Mouse (Mus musculus) erythroblast, embryonic 14.5 days (primary cell): ENCODE results near the gene Zbtb3. TPM values are rescaled to one million over a fixed set of nuclear protein-coding genes. Genes with fewer than 3 reads are reported as not detected.
"Not testable (repeated sequence)": the region's sequence is repeated elsewhere in the genome, so short reads cannot be mapped to it uniquely, and the experiment has no call there.

Source experiments
- H3K27me3 ChIP-seq: 2 replicates; pipeline ENCODE4 v1.6.1; 2012; ENCODE audit warnings: inconsistent platforms; ENCODE audit not compliant: control insufficient read depth
- H3K36me3 ChIP-seq: 2 replicates; pipeline ENCODE4 v1.6.1; 2012; ENCODE audit warnings: mild to moderate bottlenecking, inconsistent platforms; ENCODE audit not compliant: control insufficient read depth
- H3K4me1 ChIP-seq: 2 replicates; pipeline ENCODE4 v1.6.1; 2012; ENCODE audit warnings: inconsistent platforms; ENCODE audit not compliant: control insufficient read depth
- H3K4me3 ChIP-seq: replicated peaks from 2 replicates; pipeline ENCODE3; 2012; ENCODE audit warnings: moderate library complexity, mild to moderate bottlenecking, inconsistent platforms
- H3K9me3 ChIP-seq: 2 replicates; pipeline ENCODE4 v1.6.1; 2012; ENCODE audit warnings: low read length, inconsistent platforms, mixed read lengths; ENCODE audit not compliant: control insufficient read depth
- GATA1 ChIP-seq: IDR thresholded peaks from 2 replicates; pipeline ENCODE4 v1.6.1; 2012; ENCODE audit warnings: low read length, inconsistent platforms, mixed read lengths
- TAL1 ChIP-seq: IDR thresholded peaks from 3 replicates; pipeline ENCODE4 v1.6.1; 2012; ENCODE audit warnings: low read length, inconsistent platforms, mixed read lengths
- polyA plus RNA-seq: library from polyadenylated mRNA; stranded (reverse); fragments of >175 nt; gene quantifications from 2 replicates; pipeline ENCODE4 v1.2.3, GENCODE M21; 2012

Zbtb3 gene
- polyA plus RNA-seq, 1 experiment: 0.06 TPM

DNA sequence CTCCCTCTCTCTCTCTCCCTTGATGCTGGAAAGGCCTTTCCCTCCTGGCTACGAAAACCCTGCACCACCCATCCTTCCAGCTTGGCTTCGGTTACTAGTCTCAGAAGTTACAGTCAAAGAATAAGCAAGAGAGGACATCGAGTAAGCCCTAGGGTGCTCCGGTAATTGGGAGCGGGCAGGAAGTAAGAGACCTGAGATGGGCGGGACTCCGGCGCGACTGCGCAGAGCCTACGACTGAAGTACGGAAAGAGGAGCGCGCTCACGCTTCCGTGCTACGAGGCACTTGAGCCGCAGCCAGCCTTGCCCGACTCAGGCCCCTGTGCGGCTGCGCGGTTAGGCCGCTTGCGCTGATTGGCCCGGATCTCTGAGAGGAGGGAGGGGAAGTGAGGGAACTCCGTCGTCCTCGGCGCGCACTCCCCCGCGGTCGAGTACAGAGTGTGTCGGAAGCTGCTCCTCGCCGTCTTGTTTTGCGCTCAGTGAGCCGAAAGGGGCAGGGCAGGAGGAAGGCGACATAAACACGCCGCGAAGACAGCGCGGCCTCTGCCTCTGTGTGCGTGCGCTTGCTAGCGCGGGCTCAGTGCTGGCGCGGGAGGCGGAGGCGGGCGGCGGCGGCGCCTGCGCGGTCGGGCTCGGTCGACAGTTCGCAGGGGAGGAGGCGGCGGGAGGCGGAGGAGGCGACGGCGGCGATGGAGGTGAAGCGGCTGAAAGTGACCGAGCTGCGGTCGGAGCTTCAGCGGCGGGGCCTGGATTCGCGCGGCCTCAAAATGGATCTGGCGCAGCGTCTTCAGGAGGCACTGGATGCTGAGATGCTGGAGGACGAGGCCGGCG lies 17.5 kb downstream of the Zbtb3 start, which contains the start of gene Hnrnpul2:
Gene Hnrnpul2 (plus strand): TSS at position 415 of the 828 bp plus-strand sequence.
- Histone ChIP-seq H3K36me3 (peaks cover 72% of the 10 kb centered on the region), H3K27me3 (no peaks in the 10 kb centered on the region), H3K9me3 (no peaks in the 10 kb centered on the region), H3K4me1 (peaks cover 49% of the 10 kb centered on the region), H3K4me3 (peak within 1 kb of the TSS; percentile 100)
- TF ChIP-seq TAL1 (no peak), GATA1 (no peak)

DNA sequence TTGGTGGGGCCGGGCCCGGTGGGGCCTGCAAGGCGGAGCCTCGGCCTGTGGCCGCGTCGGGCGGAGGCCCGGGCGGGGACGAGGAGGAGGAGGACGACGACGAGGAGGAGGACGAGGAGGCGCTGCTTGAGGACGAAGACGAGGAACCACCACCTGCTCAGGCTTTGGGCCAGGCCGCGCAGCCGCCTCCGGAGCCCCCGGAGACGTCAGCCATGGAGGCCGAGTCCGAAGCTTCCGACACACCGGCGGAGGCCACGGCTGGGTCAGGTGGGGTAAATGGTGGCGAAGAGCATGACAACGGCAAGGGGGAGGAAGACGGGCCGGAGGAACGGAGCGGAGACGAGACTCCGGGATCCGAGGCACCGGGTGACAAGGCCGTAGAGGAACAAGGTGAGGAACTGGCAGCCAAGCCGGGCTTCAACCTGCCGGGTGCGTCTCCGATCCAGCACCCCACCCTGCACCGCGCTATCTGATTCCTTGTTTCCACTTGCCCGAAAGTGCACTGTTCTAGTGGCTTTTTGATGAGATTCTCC lies 18.1 kb downstream of the Zbtb3 start:
- H3K27me3 ChIP-seq: no peaks in the 10 kb centered on the region
- peaks cover 45% of the 10 kb centered on the region for H3K4me1 ChIP-seq
- peaks cover 72% of the 10 kb centered on the region for H3K36me3 ChIP-seq
- TF ChIP-seq GATA1: peak; percentile 97
- no peak for TF ChIP-seq TAL1
- no peaks in the 10 kb centered on the region for H3K9me3 ChIP-seq
- peak overlapping the region; percentile 100 for H3K4me3 ChIP-seq

DNA sequence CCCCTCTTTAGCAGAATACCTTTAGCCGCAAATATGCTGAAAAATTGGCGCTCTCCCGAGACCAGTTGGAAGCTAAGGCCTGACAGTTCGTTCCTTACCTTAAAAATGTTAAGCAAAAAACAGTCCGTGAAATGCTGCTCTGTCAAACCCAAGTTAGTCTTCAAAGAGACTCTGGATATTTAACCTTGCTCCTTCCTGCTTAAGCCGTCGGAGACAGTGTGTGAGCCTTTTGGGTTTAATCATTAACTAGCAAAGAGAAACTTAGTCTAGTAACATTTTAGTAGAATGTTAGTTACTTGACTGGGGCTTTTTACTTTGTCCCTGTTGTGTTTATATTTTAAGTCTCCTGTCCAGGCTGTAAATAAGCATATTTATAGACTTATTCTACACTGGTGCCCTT lies 18.8 kb downstream of the Zbtb3 start:
- peaks cover 73% of the 10 kb centered on the region for H3K36me3 ChIP-seq
- peaks cover 41% of the 10 kb centered on the region for H3K4me1 ChIP-seq
- TF ChIP-seq TAL1: no peak
- no peak for TF ChIP-seq GATA1
- H3K4me3 ChIP-seq: peak overlapping the region; percentile 100
- no peaks in the 10 kb centered on the region for H3K27me3 ChIP-seq
- H3K9me3 ChIP-seq: no peaks in the 10 kb centered on the region

DNA sequence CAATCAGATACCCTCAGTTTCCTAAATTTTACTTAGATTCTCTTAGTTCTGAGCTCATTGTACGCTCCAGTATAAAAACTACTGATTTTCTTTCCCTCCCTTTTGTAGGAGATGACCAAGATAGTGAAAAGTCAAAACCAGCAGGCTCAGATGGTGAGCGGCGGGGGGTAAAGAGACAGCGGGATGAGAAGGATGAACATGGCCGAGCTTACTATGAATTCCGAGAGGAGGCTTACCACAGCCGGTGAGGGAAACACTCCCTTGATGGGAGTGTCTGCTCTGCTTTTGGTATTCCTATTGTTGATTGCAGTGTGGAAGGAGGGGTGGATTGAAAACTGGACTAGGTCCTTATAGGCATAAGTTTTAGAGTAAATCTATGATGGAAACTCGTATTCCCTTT lies 20.3 kb downstream of the Zbtb3 start:
- Histone ChIP-seq H3K27me3 (no peaks in the 10 kb centered on the region), H3K4me3 (peak overlapping the region; percentile 50), H3K36me3 (peaks cover 76% of the 10 kb centered on the region), H3K4me1 (peaks cover 28% of the 10 kb centered on the region), H3K9me3 (no peaks in the 10 kb centered on the region)
- TF ChIP-seq TAL1 (no peak), GATA1 (no peak)

DNA sequence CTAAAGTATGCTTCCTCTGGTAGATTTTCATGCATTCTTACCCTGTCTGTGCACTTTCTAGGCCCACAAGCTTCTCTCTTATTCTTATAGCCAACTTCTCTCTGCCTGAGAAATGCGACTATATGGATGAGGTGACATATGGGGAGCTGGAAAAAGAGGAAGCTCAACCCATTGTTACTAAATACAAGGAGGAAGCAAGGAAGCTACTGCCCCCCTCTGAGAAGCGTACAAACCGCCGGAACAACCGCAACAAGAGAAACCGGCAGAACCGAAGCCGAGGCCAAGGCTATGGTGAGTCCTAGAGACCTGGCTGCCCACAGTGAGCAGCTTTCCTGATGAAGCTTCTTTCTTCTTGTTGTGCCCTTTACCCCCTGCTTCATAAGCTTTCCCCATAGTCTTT lies 27.3 kb downstream of the Zbtb3 start, which contains the start of gene AC129217.1:
Gene AC129217.1 (plus strand): TSS at position 114 of the 400 bp plus-strand sequence.
- Histone ChIP-seq H3K27me3 (no peaks in the 10 kb centered on the region), H3K9me3 (no peaks in the 10 kb centered on the region), H3K4me1 (peaks cover 8% of the 10 kb centered on the region), H3K4me3 (no peak within 1 kb of the TSS), H3K36me3 (peaks cover 100% of the 10 kb centered on the region)
- TF ChIP-seq GATA1: no peak
- no peak for TF ChIP-seq TAL1

DNA sequence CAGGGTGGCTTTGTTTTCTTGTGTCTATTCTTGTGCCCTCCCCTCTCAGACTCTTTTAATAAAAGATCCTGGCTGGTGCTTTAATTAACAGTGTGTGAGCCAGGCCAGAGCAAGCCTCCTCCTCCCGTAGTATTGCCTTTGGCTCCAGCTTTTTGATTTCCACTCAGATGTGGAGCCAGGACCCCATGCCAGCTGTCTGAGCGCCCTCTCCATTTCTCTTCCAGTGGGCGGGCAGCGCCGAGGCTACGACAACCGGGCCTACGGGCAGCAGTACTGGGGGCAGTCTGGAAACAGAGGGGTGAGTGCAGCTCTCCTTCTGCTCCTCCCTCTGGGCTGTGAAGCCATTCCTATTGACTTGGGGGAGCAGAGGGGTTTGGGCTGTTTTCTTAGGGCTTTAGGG lies 28.3 kb downstream of the Zbtb3 start:
- H3K9me3 ChIP-seq: no peaks in the 10 kb centered on the region
- TF ChIP-seq GATA1: no peak
- H3K36me3 ChIP-seq: peaks cover 100% of the 10 kb centered on the region
- H3K27me3 ChIP-seq: no peaks in the 10 kb centered on the region
- no peak overlapping the region for H3K4me3 ChIP-seq
- peaks cover 9% of the 10 kb centered on the region for H3K4me1 ChIP-seq

DNA sequence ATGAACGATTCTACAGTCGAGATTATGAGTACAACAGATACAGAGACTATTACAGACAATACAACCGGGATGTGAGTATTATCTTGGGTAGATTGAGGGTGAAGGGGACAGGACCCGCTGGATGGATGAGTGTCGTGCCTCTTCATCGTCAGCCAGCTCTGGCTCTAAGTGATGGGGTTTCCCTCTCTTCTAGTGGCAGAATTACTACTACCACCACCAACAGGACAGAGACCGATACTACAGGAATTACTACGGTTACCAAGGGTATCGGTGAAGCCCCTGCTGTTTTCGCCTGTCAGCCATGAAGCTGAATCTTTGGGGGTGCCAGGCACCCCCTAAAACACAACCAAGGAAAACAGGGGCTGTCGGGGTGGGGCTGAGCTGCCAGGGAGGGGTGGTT lies 28.9 kb downstream of the Zbtb3 start:
- Histone ChIP-seq H3K9me3 (no peaks in the 10 kb centered on the region), H3K4me1 (peaks cover 10% of the 10 kb centered on the region), H3K27me3 (no peaks in the 10 kb centered on the region), H3K36me3 (peaks cover 100% of the 10 kb centered on the region), H3K4me3 (no peak overlapping the region)
- TF ChIP-seq TAL1: no peak
- TF ChIP-seq GATA1: no peak

DNA sequence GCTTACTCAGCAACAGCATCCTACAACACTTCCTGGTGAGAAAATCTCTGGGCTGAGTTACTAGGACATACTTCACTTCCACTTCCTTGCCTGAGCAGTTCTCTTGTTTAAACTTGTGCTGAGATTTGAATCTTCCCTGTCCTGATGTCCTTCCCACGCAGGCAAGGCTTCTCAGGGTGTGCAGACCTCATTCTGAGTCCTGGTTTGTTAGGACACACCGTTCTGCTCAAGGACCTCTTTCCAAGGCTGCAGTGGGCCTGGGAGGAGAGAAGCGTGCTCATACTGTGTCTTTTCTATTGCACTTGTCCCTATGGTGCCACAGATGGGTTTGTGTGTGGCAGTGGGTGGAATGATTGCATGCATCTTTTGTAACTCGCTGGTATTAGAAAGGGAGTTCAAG lies 30.6 kb downstream of the Zbtb3 start:
- Histone ChIP-seq H3K9me3 (no peaks in the 10 kb centered on the region), H3K27me3 (no peaks in the 10 kb centered on the region), H3K4me1 (peaks cover 21% of the 10 kb centered on the region), H3K4me3 (no peak overlapping the region), H3K36me3 (peaks cover 85% of the 10 kb centered on the region)
- TF ChIP-seq GATA1 (no peak), TAL1 (no peak)

DNA sequence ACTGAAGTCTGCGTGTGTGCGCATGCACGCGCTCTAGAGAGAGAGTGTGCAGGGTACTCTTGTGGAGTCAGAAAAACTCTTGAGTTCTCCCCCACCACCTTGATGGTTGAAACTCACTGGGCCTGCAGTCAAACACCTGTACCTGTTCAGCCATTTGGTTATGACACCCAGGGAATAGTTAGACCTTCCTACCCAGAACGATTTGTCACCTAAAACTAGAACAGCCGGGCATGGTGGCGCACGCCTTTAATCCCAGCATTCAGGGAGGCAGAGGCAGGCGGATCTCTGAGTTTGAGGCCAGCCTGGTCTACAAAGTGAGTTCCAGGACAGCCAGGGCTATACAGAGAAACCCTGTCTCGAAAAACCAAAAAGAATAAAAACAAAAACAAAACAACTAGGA lies 34.0 kb downstream of the Zbtb3 start:
- peaks cover 55% of the 10 kb centered on the region for H3K36me3 ChIP-seq
- H3K4me1 ChIP-seq: peaks cover 51% of the 10 kb centered on the region
- not testable (repeated sequence) for H3K4me3 ChIP-seq, H3K9me3 ChIP-seq, H3K27me3 ChIP-seq
